Mouse (Mus musculus) lung, postnatal 4 days (tissue): ENCODE results near the gene Gm9767.
A peak's percentile ranks its signal among the peaks of the same experiment; 100 is the strongest.

ENCODE experiments used
- DNase-seq, 2 experiments: peaks; one replicate each; pipeline ENCODE4 v3.0.0; 2021

Gene Gm9767

DNA sequence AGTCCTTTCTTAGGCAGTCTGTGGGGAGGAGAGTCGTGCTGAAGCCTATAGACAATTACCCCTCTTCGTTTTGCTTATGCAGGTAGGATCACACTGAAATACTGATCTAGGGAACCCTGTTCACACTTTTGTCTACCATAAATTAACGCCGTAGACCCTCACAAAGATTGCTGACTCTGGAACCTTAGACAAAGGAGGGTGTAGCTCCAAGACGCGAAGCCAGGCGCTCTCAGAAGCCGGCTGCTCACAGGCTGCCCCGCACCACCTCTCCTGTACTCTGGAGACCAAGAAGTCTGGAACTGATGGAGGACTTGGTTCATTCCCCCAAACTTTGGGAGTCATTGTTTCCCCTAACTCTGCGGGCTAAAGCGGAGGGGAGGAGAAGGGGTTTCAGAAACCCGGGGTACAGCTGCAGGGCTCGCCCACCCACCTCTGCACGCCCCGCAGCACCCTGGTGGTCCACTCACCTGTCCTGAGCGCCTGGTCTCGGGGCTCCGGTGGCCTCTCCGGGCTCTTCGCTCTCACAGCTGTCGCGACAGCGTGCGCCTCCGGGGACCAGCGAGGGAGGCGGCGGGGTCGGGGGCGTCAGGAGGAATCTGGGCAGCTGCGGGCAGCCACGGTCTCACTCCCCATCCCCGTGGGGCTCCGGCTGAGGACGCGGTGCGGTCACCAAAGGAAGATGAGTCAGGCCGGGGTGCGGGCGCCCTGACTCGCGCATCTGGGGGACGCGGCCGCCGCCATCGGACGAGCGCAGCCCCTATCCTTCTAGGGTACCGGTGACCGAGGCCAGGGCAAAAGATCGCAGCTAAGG lies at the start of gene Gm9767:
TSS of gene Gm9767 (plus strand) at position 585 of the 811 bp plus-strand sequence.
- DNase-seq, result peak; percentile 5 to 30

GRCm38 (mm10) chr10:26034931-26035330 lies 43.1 kb upstream of the Gm9767 start:
- no peak for DNase-seq

- no peak for DNase-seq
These were observed 26.9 kb upstream of the Gm9767 start for GRCm38 (mm10) chr10:26051177-26051576.

GRCm38 (mm10) chr10:26059662-26060307 lies 18.3 kb upstream of the Gm9767 start:
- DNase-seq, result no peak

DNA sequence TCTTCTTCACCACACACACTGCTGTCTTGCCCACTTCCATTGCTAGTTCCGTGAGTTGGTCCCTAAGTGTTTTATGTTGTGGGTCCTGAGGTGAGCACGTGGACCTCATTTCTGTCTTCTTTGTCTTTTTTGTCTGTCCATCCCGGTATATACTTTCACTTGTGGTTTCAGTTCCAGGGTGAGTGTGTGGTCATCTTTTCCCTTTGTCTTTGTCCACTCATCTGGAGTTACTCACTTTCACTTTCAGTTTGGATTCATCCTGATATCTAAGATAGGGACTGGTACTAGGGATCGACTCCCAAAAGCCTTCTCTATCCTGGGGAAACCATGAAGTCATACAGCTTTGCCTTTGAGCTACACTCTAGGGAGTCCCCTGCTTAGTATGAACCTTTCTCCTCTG lies 15.0 kb upstream of the Gm9767 start:
- no peak for DNase-seq

- DNase-seq, result no peak
These were observed 6.1 kb upstream of the Gm9767 start for GRCm38 (mm10) chr10:26071986-26072385.

DNA sequence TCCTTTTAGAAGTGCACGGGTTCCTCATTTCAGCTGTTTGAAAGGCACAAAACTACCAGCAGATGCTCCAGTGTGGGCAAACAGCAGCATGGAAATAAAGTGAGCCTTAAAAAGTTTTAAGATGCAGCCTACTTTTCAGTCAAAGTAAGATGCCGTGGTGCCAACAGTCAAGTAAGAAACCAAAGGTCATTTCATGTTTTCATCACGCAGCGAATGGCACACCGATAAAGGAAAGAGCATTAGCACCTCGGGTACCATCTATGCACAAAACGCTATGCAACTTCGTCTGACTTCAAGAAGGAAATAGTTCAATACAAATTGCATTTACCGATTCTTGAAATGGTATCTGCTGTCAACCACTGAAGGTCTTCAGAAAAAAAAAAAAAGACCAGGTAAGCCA lies 1.1 kb upstream of the Gm9767 start:
- no peak for DNase-seq

- DNase-seq, result peak; percentile 56
These were observed 577 bp downstream of the Gm9767 start, which contains the start of gene Tmem200a for GRCm38 (mm10) chr10:26078521-26079142. Gene Tmem200a, minus strand, starts transcription at chr10:26079052.

- DNase-seq, result no peak
These were observed 1.6 kb downstream of the Gm9767 start for GRCm38 (mm10) chr10:26079678-26080077.

DNA sequence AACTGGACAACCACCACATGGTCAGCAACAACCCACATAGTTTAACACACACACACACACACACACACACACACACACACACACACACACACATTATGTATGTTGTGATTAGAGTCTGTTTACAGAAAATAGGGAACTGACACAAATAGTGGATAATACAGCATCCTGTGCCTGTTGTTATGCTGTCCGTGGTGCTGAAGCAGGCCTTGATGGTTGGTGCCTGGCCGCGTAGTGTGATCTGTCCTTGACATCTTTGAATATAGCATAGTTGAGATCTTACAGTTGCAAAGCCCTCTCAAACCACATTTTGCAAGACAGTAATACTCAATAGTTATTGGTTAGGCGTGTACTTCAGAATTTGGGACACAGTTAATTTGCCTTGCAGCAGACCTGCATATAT lies 4.0 kb downstream of the Gm9767 start:
- DNase-seq, result no peak

- no peak for DNase-seq
These were observed 25.4 kb downstream of the Gm9767 start for GRCm38 (mm10) chr10:26103330-26103982.

- no peak for DNase-seq
These were observed 36.4 kb downstream of the Gm9767 start for GRCm38 (mm10) chr10:26114409-26114808.

DNA sequence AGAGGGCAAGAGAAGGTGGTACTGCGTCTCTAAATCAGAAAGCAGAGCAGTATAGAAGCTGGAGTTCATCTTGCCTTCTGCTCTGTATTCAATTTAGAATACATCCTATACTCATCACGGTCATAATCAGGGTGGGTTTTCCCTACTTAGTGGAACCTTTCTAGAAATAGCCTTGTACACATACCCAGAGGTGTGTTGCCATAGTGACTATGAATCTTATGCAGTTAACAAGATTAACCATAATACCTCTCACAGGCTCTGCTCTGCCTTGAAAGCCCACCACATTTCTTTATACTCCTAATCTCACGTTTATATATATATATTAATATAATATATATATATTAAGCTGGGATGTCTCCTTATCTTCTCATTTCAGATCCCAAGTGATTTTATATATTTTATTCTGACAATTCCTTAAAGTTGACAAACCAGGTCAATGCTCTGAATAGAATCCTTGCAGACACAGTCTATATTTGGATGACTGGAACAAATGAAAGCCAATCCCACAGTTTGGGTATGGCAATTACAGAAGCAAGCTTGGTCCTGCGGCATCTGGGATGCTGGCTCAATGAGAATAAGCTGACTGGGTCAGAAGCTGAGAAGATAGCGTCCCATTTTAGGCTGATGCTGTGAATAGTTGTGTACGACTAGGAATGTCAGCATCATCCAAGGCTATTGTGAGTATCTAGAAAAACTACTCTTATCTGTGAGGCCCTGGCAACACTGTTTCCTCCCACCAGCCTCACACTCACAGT lies 41.2 kb downstream of the Gm9767 start:
- no peak for DNase-seq

- no peak for DNase-seq
These were observed 41.7 kb downstream of the Gm9767 start for GRCm38 (mm10) chr10:26119822-26120183.
